Mouse (Mus musculus): ENCODE data around the gene Mib2.

The Mib2 gene

GRCm38 (mm10) chr4:155606825-155607224, 62.2 kb downstream of the Mib2 start:
- DNase-seq: no peak

- DNase-seq: no peak
Observed at GRCm38 (mm10) chr4:155605132-155605531, 63.9 kb downstream of the Mib2 start.

Measured in lung, postnatal 36 days (tissue).